Mouse (Mus musculus) ovary, postnatal 14 days (tissue): ENCODE measurements around the gene Pknox2.

Experiments
- DNase-seq: peaks from one replicate; pipeline ENCODE4 v3.0.0; 2022; ENCODE audit warnings: low spot score

Gene Pknox2

GRCm38 (mm10) chr9:36942561-36942960 is 204.6 kb downstream of the Pknox2 start:
- DNase-seq: no peak

DNA sequence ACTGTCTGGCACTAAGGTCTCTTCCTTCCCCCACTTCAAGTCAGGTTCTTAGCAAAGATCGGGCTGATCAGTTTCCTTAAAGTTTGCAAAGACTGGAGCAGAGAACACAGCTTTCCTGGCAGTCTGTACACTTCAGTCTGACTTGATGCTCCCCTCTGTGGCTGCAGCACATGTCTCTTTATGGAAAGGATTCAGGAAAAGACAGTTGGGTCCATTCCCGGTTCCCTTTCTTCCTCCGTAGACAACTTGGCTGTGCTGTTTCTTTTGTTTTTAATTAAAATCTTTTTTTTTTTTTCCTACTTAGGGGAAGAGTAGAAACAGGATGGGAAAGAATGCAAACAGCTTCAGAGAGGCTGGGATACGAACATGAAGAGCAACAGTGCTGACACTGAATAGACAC is 205.1 kb downstream of the Pknox2 start:
- DNase-seq: no peak

GRCm38 (mm10) chr9:36941565-36941964 is 205.6 kb downstream of the Pknox2 start:
- DNase-seq: no peak

- no peak for DNase-seq
Measured at GRCm38 (mm10) chr9:36938601-36939078, 208.6 kb downstream of the Pknox2 start.

DNA sequence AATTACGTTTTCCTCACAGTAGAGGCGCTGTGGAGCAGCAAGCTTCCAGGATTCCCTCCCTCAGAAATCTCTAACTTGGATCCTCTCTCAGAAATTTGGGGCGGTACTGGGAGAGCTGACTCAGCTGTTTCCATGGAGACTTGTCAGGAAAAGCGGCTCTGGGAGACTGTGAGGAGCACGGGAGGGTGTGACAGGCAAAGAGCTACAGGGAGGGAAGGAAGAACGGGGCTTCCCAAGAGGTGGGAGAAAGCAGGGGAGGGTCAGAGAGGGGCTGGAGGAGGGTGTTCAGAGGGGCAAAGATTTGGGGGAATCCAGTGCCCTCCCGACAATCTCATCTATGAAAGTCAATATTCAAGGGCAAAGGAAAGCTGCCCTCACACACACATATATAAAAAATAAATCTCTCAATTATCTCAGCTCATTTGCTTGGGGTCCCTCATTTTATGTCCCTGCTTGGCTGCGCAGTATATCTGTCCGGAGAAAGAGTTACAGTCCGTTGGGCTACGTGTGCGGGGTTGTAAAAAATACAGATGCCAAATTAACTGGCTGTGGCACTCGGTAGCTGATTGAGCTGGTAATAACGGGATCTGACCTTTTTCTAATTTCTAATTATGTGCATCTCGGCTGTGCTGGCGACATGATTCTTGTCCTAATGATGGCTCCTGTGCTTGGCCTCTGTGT is 213.3 kb downstream of the Pknox2 start:
- peak; percentile 66 for DNase-seq

DNA sequence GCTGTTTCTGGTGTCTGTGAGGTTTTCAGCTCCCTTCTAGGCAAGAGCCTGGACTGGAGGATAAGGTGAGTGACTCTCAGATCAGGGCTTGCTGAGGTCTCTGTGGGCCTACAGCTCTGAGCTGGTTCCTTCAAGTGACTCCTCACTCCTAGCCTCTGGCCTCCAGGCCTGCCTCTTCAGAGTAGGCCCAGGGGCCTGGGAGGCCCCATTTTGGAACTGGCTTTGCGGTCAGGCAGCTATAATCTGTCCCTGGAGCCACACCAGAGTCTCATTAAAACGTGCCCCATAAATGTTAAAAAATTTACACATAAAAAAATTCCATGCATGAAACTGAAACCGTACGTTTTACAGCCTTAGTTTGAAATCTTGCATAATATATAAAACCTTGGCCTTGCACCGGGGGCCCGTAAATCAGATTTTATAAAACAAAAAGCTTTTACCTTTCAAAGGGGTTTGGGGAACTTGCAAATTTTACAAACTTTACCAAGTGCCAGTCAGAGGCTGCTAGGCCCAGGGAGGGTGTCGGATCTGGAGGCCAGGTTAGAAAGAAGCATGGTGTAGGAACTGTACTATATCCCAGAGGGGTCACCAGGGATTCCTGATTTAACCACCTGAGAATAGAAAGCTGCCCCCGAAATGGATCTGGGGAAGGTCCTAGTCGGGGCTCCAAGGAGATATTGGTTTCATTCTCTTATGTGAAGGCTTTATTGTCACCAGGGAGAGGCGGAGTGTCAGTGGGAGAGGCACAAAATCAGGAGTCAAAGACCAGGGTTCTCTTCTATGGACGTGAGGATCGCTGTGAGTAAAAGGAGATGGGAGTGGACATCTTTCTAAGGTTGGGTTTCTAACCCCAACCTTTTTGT is 214.0 kb downstream of the Pknox2 start:
- DNase-seq: no peak

DNA sequence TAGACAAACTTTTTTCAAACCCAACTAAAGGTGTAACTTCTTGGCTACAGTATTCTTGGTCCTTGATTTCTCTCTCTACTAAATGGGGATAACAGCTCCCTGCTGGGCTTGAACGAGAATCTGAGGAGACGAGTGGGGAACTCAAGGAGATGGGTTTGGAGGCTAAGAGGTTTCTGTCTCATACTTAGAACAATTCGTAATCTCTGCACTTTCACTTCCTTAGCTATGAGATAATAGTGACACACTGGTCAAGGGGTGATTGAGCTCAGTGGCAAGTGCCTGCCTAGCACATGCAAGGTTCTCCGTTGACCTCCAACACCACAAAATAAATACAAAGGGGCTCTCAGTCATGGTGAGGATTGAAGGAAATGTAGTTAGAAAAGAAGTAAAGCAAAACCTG is 215.6 kb downstream of the Pknox2 start:
- DNase-seq: no peak

DNA sequence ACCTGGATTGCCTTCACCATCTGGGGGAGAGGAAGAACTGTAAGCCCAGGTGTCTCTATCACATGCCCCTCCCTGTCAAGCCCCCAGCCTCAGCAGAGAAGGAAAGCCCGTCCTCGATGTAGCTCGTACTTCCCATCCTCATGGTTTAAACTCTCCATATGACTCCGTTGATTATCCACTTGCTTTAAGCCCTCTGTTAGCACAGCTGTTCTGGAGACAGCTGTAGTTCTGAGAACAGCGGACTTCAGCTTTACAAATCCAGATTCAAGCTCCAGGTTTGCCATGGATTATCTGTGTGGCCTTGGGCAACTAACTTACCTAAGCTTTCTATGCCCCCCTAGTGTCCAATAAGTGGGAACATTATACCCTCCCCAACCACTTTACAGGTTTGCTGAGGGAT is 223.5 kb downstream of the Pknox2 start:
- DNase-seq: no peak

DNA sequence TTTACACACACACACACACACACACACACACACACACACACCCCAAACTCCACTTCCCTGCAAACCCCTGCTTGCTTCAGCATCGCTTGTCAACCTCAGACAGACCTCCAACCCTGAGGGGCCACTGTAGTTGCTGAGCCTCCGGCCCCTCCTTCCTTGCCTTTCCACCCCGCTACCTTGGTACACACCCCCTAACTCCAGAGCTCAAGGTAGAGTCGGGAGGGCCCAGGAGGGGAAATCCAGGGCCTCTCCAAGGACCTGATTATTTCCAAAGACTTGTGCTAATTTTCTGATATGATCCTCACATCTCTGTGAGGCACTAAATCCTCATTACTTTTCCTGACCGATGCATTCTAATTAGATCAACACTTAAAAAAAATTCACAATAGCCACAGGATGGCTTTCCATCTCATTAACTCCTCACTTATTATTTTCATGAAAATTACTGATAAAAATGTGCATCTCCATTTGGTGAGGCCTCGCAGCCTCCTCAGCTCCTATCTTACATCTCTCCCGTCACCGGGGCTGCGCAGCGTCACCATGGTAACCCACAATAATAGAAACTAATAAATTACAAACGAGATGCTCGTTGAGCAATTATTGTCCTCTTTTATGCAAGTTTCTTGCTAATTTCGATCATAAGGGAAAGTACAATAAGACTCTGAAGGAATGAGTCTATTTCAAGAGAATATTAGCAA is 225.3 kb downstream of the Pknox2 start:
- DNase-seq: no peak

DNA sequence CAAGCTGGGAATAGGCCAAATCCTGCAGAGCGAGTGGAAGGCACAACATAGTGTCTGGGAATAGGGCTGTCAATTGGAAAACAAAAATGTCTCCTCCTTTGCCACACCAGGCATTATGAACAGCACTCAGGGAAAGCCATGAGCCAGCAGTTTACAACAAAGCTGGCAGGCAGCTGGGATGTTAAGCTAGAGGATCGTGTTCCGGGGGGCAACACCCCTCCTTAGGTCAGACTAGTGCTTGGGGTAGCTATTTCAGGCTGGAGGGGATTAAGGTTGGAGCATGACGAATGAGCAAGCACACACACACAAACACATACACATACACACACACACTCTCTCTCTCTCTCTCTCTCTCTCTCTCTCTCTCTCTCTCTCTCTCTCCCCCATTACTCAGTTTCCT is 227.7 kb downstream of the Pknox2 start:
- DNase-seq: no peak

DNA sequence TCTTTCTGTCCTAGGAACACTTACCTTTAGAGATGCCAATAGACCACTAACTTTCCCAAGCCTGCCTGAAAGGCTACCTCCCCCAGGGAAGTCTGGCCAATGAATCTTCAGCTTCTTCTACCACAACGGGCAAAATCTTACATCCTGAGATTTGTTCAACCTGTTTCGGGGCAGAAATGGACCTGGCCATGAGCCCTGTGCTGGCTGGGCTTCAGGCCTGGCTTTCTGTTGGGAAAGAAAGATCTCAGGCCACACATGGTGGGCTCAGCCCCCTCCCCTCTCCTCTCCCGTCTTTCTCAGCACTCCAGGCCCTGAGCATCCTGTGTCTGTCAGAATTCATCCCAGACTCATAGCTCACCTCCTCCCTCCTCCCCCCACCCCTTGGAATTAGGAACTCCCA is 228.6 kb downstream of the Pknox2 start:
- no peak for DNase-seq

DNA sequence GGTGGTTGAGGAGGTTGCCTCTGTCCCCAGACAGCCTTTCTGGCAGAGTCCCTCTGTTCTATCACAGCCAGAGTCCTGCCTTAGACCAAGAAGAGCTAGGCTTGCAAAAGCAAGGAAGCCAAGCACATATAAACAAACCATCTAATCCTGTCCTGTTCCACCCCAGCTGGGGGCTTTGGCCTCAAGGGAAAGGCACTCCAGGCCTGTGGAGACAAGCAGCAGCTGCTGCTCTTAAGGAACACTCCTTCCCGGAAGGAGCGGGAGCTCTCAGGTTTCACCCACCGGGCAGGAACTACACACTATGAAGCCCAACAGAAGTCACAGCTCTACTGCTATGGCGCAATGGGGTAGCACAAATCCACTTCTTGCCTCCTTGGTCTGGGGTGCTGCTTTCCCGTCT is 230.3 kb downstream of the Pknox2 start:
- DNase-seq: no peak

DNA sequence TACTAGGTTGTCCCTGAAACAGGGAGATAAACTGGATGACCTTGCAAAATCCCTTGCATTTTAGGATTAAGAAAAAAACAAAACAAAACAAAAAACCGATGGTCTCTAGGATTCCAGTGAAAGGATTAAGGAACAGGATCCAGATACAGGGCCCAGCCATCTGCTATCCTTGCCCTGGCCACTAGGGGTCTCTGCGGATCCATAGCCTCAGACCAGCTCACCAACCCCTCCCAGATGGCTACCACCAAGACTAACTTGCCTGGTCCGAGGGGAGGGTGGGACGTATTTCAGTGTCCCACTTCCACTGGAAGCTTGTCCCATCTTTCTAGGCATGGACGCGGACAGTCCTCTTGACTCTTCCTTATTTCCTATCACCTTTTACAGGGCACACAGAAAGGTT is 230.8 kb downstream of the Pknox2 start:
- peak; percentile 69 for DNase-seq

DNA sequence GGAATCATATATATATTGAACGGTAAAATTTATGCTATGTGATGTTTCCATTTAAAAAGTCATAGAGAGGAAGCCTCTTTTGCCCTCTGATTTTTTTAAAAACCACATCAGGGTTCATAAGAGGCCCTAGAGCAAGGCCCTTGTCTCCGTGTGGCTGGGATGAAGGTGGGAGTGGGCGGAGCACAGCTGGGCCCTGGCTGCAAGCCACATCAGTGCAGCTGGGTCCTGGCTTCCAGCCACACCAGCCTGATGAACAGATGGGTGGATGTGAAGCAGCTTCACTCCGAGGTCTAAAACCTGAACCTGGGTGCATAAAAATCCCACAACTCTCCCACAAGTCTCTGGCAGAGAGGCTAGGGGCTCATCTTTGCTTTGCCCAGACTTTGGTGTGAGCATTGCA is 241.8 kb downstream of the Pknox2 start:
- DNase-seq: no peak

- DNase-seq: no peak
Measured at GRCm38 (mm10) chr9:36900464-36900863, 246.7 kb downstream of the Pknox2 start.

GRCm38 (mm10) chr9:36898560-36898959 is 248.6 kb downstream of the Pknox2 start:
- DNase-seq: no peak

DNA sequence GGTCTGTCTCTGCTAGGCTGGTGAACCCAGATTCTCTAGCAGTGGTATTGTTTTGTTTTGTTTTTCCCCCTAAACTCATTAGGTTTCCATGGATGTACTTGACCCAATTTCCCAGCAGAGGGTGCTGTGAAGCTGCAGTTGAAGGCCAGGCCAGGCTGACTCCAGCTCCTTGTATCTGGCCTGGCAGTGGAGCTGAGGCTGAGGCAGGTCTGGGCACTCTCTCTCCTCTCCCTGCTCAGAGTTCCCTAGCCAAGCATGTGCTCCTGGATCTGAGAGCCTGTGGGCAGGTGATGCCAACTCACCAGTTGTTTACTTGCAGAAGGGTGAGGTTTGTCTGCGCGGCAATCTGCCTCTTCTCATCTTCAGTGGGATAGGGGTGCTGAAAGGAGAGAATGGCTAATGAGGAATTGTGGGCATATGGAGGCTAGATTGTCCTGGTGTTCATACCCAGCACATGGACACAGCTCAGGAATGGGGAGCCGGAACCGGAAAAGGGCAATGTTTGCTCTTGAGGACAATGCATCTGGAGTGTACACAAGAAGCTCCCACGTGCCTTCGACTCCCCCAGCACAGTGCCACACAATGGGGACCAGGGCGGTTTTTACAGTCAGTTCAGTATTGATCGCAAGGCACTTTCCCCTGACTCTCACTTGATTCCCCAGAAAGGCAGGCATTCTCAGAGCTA is 252.1 kb downstream of the Pknox2 start:
- DNase-seq: peak; percentile 55

DNA sequence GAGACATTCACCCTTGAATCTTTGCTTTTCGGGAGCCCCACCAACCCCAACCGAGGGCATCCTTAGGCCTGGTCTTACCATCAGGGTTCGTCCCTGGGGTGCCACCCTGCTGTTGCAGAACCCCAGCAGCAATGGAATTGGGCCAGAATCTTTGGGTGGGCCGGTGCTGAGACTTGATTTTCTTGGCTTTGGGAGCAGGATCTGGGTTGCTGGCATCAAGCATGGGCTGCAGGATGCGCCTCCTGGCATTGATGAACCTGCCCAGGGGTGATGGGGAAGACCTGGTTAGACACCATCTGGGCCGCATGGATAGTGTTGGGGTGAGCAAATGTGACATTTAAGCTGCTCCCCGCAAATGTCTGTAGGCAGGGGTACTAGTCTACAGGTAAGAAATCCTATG is 253.0 kb downstream of the Pknox2 start:
- DNase-seq: no peak

- no peak for DNase-seq
Measured at GRCm38 (mm10) chr9:36893413-36893990, 253.7 kb downstream of the Pknox2 start.

GRCm38 (mm10) chr9:36890552-36890951 is 256.7 kb downstream of the Pknox2 start:
- DNase-seq: peak; percentile 53

DNA sequence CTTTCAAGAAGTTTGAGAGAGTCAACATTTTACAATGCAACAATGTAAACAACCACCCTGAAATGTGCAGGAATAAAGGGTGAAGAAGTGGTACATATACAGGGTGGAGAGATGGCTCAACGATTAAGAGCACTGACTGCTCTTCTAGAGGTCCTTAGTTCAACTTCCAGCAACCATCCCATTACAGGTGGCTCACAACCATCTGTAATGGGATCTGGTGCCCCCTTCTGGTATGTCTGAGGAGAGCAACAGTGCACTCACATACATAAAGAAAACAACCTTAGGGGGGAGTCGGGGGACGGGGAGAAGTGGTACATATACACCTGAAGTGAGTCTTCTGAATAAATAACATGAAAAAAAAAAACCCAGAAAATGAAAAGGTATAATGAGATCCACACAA is 262.0 kb downstream of the Pknox2 start:
- DNase-seq: no peak

- no peak for DNase-seq
Measured at GRCm38 (mm10) chr9:36883569-36883968, 263.6 kb downstream of the Pknox2 start.
